Mouse (Mus musculus) midbrain, embryonic 11.5 days (tissue): ENCODE measurements around the gene Vmn2r56. TPM values are rescaled to one million over a fixed set of nuclear protein-coding genes. Genes with fewer than 3 reads are reported as not detected.
"Not testable (repeated sequence)": the region's sequence is repeated elsewhere in the genome, so short reads cannot be mapped to it uniquely, and the experiment has no call there.

Experiments
- ATAC-seq: fragments of 200-750 bp; cut with Nextera tagmentation; 2 replicates; pipeline ENCODE4 v1.8.0; 2017; ENCODE audit warnings: moderate TSS enrichment, moderate library complexity; ENCODE audit not compliant: low FRiP score
- DNase-seq: peaks from one replicate; pipeline ENCODE4 v3.0.0; 2015; ENCODE audit warnings: low spot score; ENCODE audit errors: missing footprints
- H3K27ac ChIP-seq: fragments of 300-500 bp; sonication (generic); 2 replicates; pipeline ENCODE4 v1.5.1; 2014; ENCODE audit warnings: low read depth, low read length
- H3K27me3 ChIP-seq: fragments of 300-500 bp; sonication (generic); 2 replicates; pipeline ENCODE4 v1.6.1; 2014; ENCODE audit warnings: mild to moderate bottlenecking, low read length, moderate library complexity, mixed read lengths; ENCODE audit not compliant: control insufficient read depth, insufficient read depth
- H3K36me3 ChIP-seq: fragments of 300-500 bp; sonication (generic); 2 replicates; pipeline ENCODE4 v1.6.1; 2014; ENCODE audit warnings: mild to moderate bottlenecking, low read length, moderate library complexity, mixed read lengths; ENCODE audit not compliant: control insufficient read depth, insufficient read depth
- H3K4me1 ChIP-seq: fragments of 300-500 bp; sonication (generic); 2 replicates; pipeline ENCODE4 v1.6.1; 2014; ENCODE audit warnings: low read length; ENCODE audit not compliant: control insufficient read depth, insufficient read depth
- H3K4me2 ChIP-seq: fragments of 300-500 bp; sonication (generic); 2 replicates; pipeline ENCODE4 v1.6.1; 2014; ENCODE audit warnings: mild to moderate bottlenecking, moderate library complexity
- H3K4me3 ChIP-seq: fragments of 300-500 bp; sonication (generic); 2 replicates; pipeline ENCODE4 v1.5.1; 2014; ENCODE audit warnings: low read depth, low read length
- H3K9ac ChIP-seq: fragments of 300-500 bp; sonication (generic); 2 replicates; pipeline ENCODE4 v1.6.1; 2014; ENCODE audit warnings: low read length
- H3K9me3 ChIP-seq: fragments of 300-500 bp; sonication (generic); 2 replicates; pipeline ENCODE4 v1.6.1; 2016; ENCODE audit warnings: low read length; ENCODE audit not compliant: control insufficient read depth
- WGBS: fragments of 180-500 bp; shearing (Covaris S2); extraction: QIAGEN DNeasy Blood & Tissue Kit; methylation state at CpG from one replicate; pipeline ENCODE4 v1.1.7; 2014; 5-methylcytosine and 5-hydroxymethylcytosine counted together
- polyA plus RNA-seq: library from polyadenylated mRNA; unstranded; fragments of >200 nt; fragmentation: Nextera tagmentation; extraction: Ambion mirVana; gene quantifications from 2 replicates; pipeline ENCODE4 v1.2.1, GENCODE M21; 2014

Gene Vmn2r56
- polyA plus RNA-seq, result not detected in 2 replicates

GRCm38 (mm10) chr7:12734904-12735303 lies at the start of gene Vmn2r56:
Gene Vmn2r56 (minus strand): TSS chr7:12735004.
- ATAC-seq (no peak), DNase-seq (no peak)
- Histone ChIP-seq H3K4me2 (no peak within 1 kb of the TSS), H3K9ac (no peak within 1 kb of the TSS), H3K27ac (no peak within 1 kb of the TSS), H3K4me1 (no peaks in the 10 kb centered on the region), H3K27me3 (no peaks in the 10 kb centered on the region), H3K36me3 (no peaks in the 10 kb centered on the region), H3K4me3 (no peak within 1 kb of the TSS), H3K9me3 (no peaks in the 10 kb centered on the region; the same call in 1 of the 2 replicates)
- 45% methylated on average over 1 of the region's 1 CpGs for WGBS

- Histone ChIP-seq H3K9me3 (no peaks in the 10 kb centered on the region), H3K27ac (no peak overlapping the region), H3K4me2 (peak overlapping the region; percentile 65), H3K4me1 (peaks cover 3% of the 10 kb centered on the region; the same call in 1 of the 2 replicates), H3K9ac (peak overlapping the region; percentile 64), H3K27me3 (no peaks in the 10 kb centered on the region), H3K36me3 (0 out of 2 replicates have a peak, but pooled peaks cover under 1% of the 10 kb centered on the region), H3K4me3 (peak overlapping the region; percentile 54)
- WGBS, result 1% methylated on average over 51 of the region's 57 CpGs
- DNase-seq, result peak; percentile 96
- peak; percentile 95 for ATAC-seq
These were observed 45.5 kb upstream of the Vmn2r56 start for GRCm38 (mm10) chr7:12780151-12780830.

DNA sequence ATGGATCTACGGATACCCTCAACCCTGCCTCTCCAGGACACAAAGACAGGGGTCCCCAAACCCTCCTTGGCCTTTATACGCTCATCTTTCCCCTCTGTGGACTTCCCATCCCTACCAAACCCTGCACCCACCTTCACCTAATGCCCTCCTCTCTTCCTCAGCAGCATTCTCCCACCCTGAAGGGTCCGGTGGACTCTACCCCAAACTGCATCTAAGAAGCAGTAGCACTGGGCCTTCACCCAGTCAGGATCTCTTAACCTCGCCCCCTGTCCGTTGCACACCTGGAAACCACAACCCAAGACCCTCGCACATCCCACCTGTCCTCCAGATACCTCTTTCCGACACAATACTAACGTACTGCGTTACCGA lies 45.0 kb upstream of the Vmn2r56 start:
- H3K27ac ChIP-seq, result no peak overlapping the region
- no peak for ATAC-seq

GRCm38 (mm10) chr7:12779141-12779540 lies 44.3 kb upstream of the Vmn2r56 start:
- no peak overlapping the region for H3K4me2 ChIP-seq
- ATAC-seq (no peak), DNase-seq (peak; percentile 79)
- H3K4me1 ChIP-seq, result peaks cover 3% of the 10 kb centered on the region; the same call in 1 of the 2 replicates
- no peak overlapping the region for H3K27ac ChIP-seq
- no peak overlapping the region for H3K9ac ChIP-seq
- no peaks in the 10 kb centered on the region for H3K9me3 ChIP-seq
- H3K27me3 ChIP-seq, result no peaks in the 10 kb centered on the region
- H3K4me3 ChIP-seq, result no peak overlapping the region
- H3K36me3 ChIP-seq, result peaks cover 11% of the 10 kb centered on the region
- WGBS, result 90% methylated on average over 5 of the region's 5 CpGs

More for the DNA sequence above, 45.0 kb upstream of the Vmn2r56 start:
- Histone ChIP-seq H3K9me3 (no peaks in the 10 kb centered on the region), H3K4me3 (peak overlapping the region; percentile 54), H3K36me3 (peaks cover 5% of the 10 kb centered on the region; the same call in 1 of the 2 replicates), H3K9ac (peak overlapping the region; percentile 64), H3K27me3 (no peaks in the 10 kb centered on the region), H3K4me1 (peaks cover 3% of the 10 kb centered on the region; the same call in 1 of the 2 replicates), H3K4me2 (peak overlapping the region; percentile 65)
- DNase-seq, result no peak
- 19% methylated on average over 10 of the region's 10 CpGs for WGBS

- 96% methylated on average over 1 of the region's 1 CpGs for WGBS
- Histone ChIP-seq H3K9ac (no peak overlapping the region), H3K27me3 (no peaks in the 10 kb centered on the region), H3K36me3 (peaks cover 13% of the 10 kb centered on the region), H3K27ac (no peak overlapping the region), H3K4me1 (peaks cover under 1% of the 10 kb centered on the region; the same call in 1 of the 2 replicates), H3K4me2 (no peak overlapping the region), H3K4me3 (no peak overlapping the region), H3K9me3 (no peaks in the 10 kb centered on the region)
- ATAC-seq (no peak), DNase-seq (no peak)
These were observed 39.8 kb upstream of the Vmn2r56 start for GRCm38 (mm10) chr7:12774606-12775005.

- H3K4me1 ChIP-seq, result no peaks in the 10 kb centered on the region
- H3K4me3 ChIP-seq, result no peak overlapping the region
- no peak overlapping the region for H3K9ac ChIP-seq
- no peak for ATAC-seq
- H3K27ac ChIP-seq, result no peak overlapping the region
- 91% methylated on average over 9 of the region's 9 CpGs for WGBS
- no peaks in the 10 kb centered on the region for H3K9me3 ChIP-seq
- DNase-seq, result no peak
- H3K27me3 ChIP-seq, result no peaks in the 10 kb centered on the region
- H3K36me3 ChIP-seq, result peaks cover 13% of the 10 kb centered on the region
- no peak overlapping the region for H3K4me2 ChIP-seq
These were observed 39.3 kb upstream of the Vmn2r56 start for GRCm38 (mm10) chr7:12774111-12774510.

DNA sequence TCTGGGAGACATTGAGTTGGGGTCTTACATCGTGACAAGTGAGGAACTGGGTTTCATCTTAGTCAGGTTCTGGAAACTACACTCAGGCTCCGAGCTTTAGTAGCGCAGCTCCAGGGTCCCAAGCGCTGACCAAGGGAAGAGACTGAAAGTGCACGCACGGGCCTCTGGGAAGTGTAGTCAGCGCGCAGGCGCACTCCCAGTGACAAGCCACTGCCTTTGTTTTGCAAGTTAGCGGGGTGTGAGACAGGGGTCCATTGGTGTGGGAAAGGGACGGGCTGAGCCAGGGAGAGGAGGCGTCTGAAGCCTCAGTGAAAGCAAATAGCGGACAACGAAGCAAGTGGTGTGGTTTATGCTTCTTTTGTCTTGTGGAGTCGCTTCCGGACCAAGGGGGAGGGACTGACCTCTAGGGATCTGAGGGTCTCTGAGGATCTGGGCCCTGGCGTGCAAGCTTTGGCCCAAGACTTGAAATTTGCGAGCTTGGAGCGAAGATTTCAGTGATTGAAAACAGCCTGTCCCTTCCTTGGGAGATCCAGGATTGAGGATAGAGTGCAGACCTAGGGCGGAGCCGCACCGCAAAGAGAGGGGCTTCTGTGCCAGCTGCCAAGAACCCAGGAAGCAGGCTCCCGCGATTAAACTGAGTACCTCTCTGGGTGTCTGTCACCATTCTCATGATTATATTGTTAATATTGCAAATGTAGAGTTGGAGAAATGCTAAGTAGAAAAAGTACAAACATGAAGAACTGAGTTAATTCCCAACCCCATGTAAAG lies 14.8 kb upstream of the Vmn2r56 start:
- Histone ChIP-seq H3K4me3 (no peak overlapping the region), H3K27ac (no peak overlapping the region)
- peak; percentile 38; the same call in 1 of the 2 replicates for ATAC-seq

GRCm38 (mm10) chr7:12684903-12685302 lies 49.9 kb downstream of the Vmn2r56 start, which contains the start of gene Vmn2r55:
Gene Vmn2r55 (minus strand): TSS chr7:12685003.
- H3K36me3 ChIP-seq, H3K27ac ChIP-seq, H3K27me3 ChIP-seq, ATAC-seq, H3K4me2 ChIP-seq, H3K4me3 ChIP-seq, H3K4me1 ChIP-seq, H3K9me3 ChIP-seq, H3K9ac ChIP-seq, DNase-seq: not testable (repeated sequence)
- 88% methylated on average over 3 of the region's 3 CpGs for WGBS

More for the DNA sequence above, 14.8 kb upstream of the Vmn2r56 start:
- Histone ChIP-seq H3K4me2 (peak overlapping the region; percentile 15; the same call in 1 of the 2 replicates), H3K36me3 (no peaks in the 10 kb centered on the region), H3K27me3 (no peaks in the 10 kb centered on the region), H3K4me1 (no peaks in the 10 kb centered on the region), H3K9ac (no peak overlapping the region), H3K9me3 (peaks cover 2% of the 10 kb centered on the region; the same call in 1 of the 2 replicates)
- DNase-seq, result peak; percentile 81
- 72% methylated on average over 24 of the region's 24 CpGs for WGBS

GRCm38 (mm10) chr7:12640219-12640618 lies 94.6 kb downstream of the Vmn2r56 start, which contains the start of gene Vmn2r54:
Gene Vmn2r54 (minus strand): TSS chr7:12640319.
- H3K9ac ChIP-seq, DNase-seq, H3K36me3 ChIP-seq, H3K27ac ChIP-seq, H3K4me2 ChIP-seq, H3K4me3 ChIP-seq, H3K27me3 ChIP-seq, H3K9me3 ChIP-seq, ATAC-seq, H3K4me1 ChIP-seq: not testable (repeated sequence)
- WGBS, result 80% methylated on average over 3 of the region's 4 CpGs
